Mouse (Mus musculus) erythroblast, embryonic 14.5 days (primary cell): ENCODE data around the gene Tcirg1.

Experiments
- GATA1 ChIP-seq: IDR thresholded peaks from 2 replicates; pipeline ENCODE4 v1.6.1; 2012; ENCODE audit warnings: low read length, inconsistent platforms, mixed read lengths
- TAL1 ChIP-seq: IDR thresholded peaks from 3 replicates; pipeline ENCODE4 v1.6.1; 2012; ENCODE audit warnings: low read length, inconsistent platforms, mixed read lengths

DNA sequence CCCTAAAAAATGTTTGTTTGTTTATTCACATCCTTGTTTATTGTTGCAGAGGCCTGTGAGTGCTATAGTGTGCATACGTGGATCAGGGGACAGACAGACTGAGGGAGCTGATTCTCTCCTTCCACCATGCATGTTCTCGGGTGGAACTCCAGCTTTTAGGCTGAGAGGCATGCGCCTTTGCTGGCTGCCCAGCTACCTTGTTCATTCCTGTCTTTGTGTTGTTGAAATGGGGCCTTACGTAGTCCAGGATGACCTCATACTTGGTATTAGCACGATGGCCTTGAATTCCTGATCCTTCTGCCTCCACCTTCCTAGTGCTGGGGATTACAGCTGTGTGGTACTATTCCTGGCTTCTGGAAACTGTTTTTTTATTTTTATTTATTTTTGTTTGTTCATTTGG is 59.2 kb downstream of the Tcirg1 start:
- TF ChIP-seq GATA1 (no peak), TAL1 (no peak)
